Mouse (Mus musculus) Muller cell, postnatal 12 days (primary cell): Measurements from ENCODE around the gene Mex3a.

Experiments used
- DNase-seq: peaks from one replicate; pipeline ENCODE4 v3.0.0-alpha.2; 2015; ENCODE audit errors: inconsistent ontology term

Mex3a gene

DNA sequence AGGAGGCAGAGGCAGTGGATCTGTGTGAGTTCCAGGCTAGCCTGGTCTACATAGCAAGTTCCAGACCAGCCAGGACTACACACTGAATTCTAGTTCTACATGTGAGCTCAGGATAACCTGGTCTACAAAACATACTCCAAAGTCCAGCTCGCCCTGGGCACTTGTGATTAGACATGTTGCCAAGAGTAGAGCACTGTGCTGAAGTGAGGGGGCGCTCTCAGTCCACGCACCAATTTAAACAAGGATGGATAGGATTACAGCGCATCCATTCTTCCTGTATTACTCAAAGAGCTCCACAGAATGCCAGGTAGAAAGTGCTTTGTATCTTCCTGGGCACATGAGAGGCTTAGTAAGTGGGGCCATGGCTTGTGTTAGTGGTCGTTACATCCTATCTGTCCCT is 12.3 kb downstream of the Mex3a start:
- no peak for DNase-seq

DNA sequence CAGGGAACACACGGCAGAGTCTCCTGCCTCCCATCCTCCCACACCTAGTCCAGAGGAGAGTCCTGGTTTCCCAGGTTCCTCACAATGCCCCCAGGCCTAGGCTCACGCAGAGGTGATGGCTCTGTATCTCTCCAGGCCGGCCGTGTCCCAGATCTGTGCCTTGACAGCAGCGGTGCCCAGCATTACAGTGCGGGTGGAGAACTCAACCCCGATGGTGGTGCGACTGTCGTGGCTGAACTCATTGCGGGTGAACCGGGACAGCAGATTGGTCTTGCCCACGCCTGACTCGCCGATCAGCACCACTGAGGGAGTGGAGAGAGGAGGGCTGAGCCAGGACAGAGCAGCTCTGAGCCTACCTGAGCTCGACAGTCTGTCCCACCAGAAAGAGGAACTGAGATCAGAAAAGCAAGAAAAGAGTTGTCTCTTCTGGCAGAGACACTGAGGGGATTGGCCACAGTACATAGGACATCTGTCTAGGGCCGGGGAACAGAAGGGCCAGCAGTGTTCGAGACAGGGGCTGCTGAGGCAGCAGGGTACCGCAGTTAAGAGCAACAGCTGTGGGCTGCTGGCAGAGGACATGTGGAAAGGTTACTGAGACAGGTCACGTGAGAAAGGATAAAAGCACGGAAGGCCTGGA is 12.9 kb downstream of the Mex3a start:
- no peak for DNase-seq

- DNase-seq = no peak
Observed at GRCm38 (mm10) chr3:88546674-88547418, 14.7 kb downstream of the Mex3a start.

DNA sequence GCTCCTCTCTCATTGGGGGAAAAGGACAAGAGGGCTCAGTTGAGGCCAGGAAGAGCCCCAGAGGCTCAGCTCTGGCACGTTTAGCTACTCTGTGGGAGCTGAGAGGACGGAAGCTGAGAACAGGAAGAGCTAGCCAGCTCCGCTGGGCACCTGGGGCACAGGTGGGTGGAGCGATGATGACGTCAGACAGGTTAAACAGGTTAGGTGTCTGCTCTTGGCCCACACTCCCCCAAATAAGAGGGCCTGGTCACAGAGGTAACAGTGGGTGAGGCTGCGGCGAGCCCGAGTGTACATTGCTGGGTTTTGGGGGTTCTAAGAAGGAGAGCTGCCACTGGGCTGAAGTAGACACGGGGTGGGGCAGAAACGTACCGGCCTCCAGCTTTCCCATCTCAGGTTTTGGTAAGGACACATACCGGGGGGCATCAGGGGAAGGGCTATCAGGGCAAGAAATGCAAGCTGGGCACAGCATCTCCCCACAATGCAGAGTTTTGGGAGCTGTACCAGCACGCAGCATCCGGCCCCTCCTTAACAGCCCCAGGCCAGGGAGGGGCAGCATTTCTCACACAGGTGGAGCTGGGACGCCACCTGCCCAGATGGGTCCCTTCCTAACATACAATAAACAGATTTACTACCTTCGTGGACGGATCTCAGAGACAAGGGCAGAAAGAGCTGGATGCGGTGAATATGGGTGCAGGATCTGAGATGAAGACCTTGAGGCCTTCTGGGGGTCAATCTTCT is 16.2 kb downstream of the Mex3a start, which contains the start of gene Rab25:
Rab25 (minus strand) TSS at position 121 of the 738 bp plus-strand sequence.
- no peak for DNase-seq

DNA sequence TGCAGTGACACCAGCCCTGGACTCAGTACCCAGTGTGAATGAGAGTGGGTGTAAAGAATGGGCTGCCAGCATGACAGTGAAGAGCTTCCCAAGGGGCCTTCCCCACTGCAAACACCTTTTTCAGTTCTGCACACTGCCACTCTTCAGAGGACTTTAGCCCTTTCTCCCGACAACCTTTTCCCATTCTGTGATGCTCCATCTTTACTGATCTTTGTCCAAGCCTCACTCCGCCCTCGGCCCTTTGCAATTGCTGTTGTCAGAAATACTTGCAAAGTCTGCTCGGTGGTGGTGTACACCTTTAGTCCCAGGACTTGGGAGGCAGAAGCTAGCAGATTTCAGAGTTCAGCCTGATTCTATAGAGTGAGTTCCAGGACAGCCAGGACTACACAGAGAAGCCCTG is 19.4 kb downstream of the Mex3a start:
- DNase-seq = no peak

DNA sequence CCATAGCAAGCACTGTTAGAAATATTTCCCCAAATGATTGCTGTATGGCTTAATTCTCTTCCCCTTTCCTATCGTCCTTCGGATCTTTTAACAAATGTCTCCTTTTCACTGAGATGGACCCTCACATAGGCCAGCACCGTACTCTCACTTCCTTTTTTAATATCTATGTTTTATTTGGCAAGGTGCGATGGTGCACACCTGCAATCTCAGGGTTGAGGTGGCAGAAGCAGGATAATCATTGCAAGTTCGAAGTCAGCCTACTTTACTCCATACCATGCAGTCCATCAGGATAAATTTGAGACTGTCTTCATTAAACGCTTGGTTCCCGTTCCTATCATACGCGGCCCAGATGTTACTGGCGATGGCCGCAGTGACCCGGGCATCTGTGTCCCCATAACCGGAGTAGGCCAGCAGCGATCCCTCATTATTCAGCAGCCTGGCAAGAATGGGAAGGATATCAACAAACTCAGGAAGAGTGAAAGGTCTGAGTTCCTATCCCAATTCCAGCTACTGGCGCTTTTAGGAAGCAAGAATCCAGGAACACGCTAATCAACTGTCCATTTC is 20.0 kb downstream of the Mex3a start:
- no peak for DNase-seq

DNA sequence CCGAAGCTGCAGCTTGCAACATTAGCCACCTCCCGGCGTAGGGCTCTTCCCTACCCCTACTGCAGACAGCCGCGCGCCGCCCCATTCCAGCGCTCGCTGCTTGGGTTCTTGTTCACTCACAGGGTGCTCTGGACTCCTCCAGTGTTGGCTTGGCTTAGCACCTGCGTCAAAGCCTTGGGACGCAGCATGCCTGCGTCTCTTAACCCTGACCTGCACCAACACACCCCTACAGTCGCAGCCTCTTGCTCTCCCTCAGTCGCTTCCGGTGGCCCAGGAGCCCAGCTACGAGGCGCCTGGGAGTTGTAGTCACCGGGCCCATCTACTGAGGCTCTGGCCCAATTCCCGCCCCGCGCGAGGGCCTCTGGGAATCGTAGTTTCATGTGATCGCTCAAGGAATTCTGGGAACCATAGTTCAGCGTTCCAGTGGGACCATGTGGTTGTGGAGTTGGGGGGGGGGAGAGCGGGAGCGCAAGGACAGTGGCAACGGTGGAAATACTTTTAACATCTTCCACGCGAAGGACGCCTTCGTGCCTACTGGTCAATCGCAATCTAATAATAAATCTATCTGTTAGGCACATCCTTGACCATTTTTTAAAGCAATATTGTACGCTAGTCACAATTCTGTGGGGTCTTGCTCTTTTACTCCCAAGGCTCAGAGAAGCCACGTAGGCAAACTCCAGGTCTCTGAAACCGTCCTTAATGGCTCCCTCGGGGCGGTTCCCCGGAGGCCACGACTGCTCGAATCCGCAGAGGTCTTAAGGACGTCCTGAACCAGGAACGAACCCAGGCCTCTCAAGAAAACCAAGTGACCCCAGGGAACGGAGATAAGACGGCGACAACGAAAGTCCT is 20.7 kb downstream of the Mex3a start, which contains the start of gene Lamtor2:
Lamtor2 (minus strand) TSS at position 399 of the 849 bp plus-strand sequence.
- DNase-seq = peak; percentile 100

- peak; percentile 97 for DNase-seq
Observed at GRCm38 (mm10) chr3:88553525-88553879, 21.3 kb downstream of the Mex3a start, which contains the start of gene Ubqln4. Gene Ubqln4 (plus strand): TSS chr3:88553758.

DNA sequence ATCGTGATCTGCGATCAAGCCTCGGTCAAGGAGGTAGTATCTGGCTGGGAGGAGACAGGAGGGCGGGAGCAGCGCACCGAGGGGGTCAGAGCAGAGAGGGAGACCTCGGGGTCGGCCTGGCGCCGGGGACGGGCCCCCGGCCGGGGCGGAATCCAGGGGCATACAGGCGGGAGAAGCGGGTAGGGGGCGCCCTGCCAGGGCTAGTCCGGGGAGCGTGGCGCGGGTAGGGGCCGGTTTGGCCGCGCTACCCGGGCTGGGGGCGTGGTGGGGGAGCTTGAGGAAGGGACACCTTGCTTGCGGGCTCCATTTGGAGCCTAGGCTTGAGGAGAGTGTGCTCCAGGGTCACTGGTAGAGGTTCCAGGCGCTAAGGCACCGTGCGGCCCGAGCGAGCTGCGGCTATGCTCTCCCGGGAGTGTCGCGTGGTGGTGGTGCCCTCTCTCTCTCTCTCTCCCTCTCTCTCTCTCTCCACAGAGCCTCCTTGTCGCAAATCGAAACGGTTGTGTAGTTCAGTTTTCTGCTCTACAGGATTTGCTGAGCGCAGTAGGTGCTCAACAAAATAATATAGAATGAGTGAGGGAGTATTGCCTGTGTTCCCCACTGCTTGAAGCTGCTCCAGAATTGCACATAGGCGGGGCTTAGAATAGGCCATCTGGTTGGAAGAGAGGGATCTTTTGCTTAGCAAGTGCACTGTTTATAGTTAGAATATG is 21.8 kb downstream of the Mex3a start:
- peak; percentile 62 for DNase-seq

GRCm38 (mm10) chr3:88555069-88555605 is 22.9 kb downstream of the Mex3a start:
- DNase-seq = no peak

DNA sequence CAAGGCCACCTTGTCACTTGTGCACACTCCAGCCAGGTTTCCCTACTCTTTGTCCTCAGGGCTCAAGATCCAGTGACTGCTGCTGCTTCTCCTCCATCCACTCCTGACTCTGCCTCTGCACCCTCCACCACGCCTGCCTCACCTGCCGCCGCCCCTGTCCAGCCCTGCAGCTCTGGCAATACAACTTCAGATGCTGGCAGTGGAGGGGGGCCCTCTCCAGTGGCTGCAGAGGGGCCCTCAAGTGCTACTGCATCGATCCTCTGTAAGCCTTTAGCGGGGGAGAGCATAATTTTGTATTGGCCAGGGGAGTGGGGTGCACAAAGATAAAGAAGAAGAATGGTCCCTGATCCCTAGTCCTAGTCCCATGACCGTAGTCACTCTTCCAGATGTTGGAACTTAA is 23.5 kb downstream of the Mex3a start:
- DNase-seq = no peak

DNA sequence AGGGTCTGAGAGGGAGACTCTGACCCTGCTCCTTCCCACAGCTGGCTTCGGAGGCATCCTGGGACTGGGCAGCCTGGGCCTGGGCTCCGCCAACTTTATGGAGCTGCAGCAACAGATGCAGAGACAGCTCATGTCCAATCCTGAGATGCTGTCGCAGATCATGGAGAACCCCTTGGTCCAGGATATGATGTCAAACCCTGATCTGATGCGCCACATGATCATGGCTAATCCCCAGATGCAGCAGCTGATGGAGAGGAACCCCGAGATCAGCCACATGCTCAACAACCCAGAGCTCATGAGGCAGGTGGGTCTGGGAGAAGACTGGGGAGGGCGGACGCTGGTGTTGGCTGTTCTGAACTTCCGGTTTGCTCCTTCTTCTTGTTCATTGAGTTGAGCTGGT is 24.4 kb downstream of the Mex3a start:
- DNase-seq = no peak

GRCm38 (mm10) chr3:88559596-88559995 is 27.4 kb downstream of the Mex3a start:
- no peak for DNase-seq

DNA sequence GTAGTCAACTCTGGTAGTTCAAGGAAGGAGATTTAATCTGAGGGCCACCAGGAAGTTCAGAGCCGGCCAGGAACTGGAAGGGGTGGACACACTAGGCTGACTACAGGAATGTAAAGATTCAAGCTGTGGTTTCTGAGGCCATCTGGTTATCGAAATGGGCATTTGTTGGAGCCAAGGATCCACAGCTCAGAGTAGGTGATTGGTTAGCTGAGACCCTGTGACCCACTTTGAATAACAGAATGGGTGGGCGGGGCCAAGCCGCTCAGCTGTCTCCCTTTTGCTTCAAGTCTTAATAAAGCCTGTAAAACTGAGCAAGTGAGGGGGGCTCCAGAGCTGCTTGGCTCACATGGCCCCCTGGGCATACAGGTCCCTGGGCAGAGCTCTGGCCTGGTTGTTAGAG is 29.8 kb downstream of the Mex3a start:
- DNase-seq = peak; percentile 80

- DNase-seq = peak; percentile 61
Observed at GRCm38 (mm10) chr3:88563442-88563841, 31.2 kb downstream of the Mex3a start.

DNA sequence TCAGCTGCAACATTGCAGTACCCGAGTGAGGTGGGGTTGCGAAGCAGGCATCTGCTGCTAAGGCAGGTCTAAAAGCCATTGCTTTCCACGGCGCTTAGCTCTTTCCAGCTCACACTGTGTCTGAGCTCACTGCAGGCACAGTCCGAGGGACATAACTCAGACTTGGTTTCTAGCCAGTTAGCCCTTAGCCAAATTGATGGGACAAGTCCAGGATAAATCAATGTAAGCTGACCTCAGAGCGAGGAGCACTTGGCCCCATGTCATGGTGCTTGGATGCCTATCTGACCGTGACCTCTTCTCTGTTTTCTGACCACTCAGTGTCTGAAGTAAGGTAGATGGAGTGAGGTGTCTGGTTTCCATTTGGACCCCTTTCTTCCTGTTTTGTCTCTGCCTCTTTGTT is 31.8 kb downstream of the Mex3a start:
- peak; percentile 54 for DNase-seq

DNA sequence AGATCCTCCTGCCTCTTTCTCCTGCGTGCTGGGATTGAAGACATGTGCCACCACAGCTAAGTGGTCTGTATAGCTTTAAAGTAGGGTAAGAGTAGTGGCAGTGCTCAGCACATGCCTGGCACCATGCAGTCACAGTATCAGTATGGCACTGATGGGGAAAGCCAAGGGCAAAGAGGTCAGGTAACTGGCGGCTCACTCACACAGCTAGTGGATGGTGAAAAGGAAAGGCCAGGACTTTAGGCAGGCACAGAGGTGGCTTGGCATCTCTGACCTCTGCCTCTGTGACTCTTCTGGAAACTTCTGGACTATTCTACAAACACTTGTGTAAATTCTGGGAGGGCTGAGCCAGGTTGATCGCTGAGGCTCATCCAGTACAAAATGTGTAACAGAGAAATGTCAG is 33.9 kb downstream of the Mex3a start:
- no peak for DNase-seq

GRCm38 (mm10) chr3:88566536-88567061 is 34.4 kb downstream of the Mex3a start:
- DNase-seq = no peak

- DNase-seq = no peak
Observed at GRCm38 (mm10) chr3:88567892-88568291, 35.7 kb downstream of the Mex3a start.

GRCm38 (mm10) chr3:88568615-88569014 is 36.4 kb downstream of the Mex3a start:
- DNase-seq = no peak
